Mouse (Mus musculus) liver, embryonic 14.5 days (tissue): ENCODE results near the gene Nr3c2.

Source experiments
- CTCF ChIP-seq: IDR thresholded peaks from 2 replicates; pipeline ENCODE4 v1.5.1; 2016; ENCODE audit warnings: antibody characterized with exemption, low read depth, control low read depth
- EP300 ChIP-seq: IDR thresholded peaks from 2 replicates; pipeline ENCODE4 v1.6.1; 2016; ENCODE audit warnings: antibody characterized with exemption, low read depth

GRCm38 (mm10) chr8:77257085-77257451, 357.8 kb downstream of the Nr3c2 start:
- TF ChIP-seq CTCF (no peak), EP300 (no peak)
